17 mouse cellular contexts compared by ENCODE assay signal in the genomic region with DNA sequence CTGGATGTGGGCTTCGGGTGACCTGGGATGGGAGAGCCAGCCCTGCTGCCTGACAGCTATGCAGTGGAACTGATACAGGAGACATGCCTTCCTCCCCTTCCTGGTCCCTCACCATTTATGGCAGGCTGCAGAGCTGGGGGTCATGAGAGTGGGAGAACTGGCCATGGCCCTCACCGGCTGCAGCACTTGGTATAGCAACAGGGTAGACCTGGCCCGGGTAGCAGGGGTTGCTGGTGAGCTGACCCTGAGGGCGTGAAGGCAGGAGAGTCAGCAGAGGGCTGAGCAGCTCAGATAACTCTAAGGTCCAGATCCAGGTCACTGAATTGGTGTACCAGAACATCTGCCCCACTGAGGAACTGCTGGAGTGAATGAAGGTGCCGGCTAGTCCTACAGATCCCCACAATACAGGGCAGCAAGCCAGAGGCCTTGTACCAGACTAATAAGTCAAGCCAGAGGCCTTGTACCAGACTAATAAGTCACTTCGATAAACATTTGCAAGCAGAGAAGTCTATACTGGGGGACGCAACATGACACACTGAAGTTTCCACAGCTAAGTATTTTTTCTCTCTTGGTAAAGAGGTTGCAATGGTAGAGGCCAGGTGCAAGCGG.
DNase-seq lines count a peak whose midpoint lies in the region; ATAC-seq lines count a peak whose summit lies in the region.
"Had no signal": no experiment of that assay in that cellular context is flagged by ENCODE, and none has a peak within 500 bp of the region (broad histone marks: within the 10 kb centered on the region; RNA-seq: fewer than 3 reads in every experiment).

No protein-coding gene starts in this region.

- 75% methylated on average over 8 of the region's 8 CpGs for WGBS in heart, embryonic 10.5 days
- 77% methylated on average over 8 of the region's 8 CpGs for WGBS in liver, embryonic 13.5 days (ENCODE audit: insufficient replicate concordance)
- 85% methylated on average over 8 of the region's 8 CpGs for WGBS in liver, embryonic 11.5 days
- WGBS in embryonic facial prominence, embryonic 12.5 days: 67% methylated on average over 8 of the region's 8 CpGs

- intact Hi-C loops in left cerebral cortex, postnatal 14 days (cut with DNase I): no loop called here

- H3K4me1 ChIP-seq in heart, embryonic 10.5 days: peaks cover 10% of the 10 kb centered on the region
- H3K4me1 ChIP-seq in liver, embryonic 13.5 days (replicated peaks): peaks cover 27% of the 10 kb centered on the region
- H3K4me1 ChIP-seq in liver, embryonic 11.5 days (replicated peaks; ENCODE audit: control insufficient read depth, insufficient read depth, low read length): peaks cover 12% of the 10 kb centered on the region; the same call in 1 of the 2 replicates
- no peaks in the 10 kb centered on the region for H3K4me1 ChIP-seq in embryonic facial prominence, embryonic 12.5 days

- no peaks in the 10 kb centered on the region for H3K27me3 ChIP-seq in heart, embryonic 10.5 days (ENCODE audit: insufficient read depth, poor library complexity, severe bottlenecking)
- no peaks in the 10 kb centered on the region for H3K27me3 ChIP-seq in liver, embryonic 13.5 days
- H3K27me3 ChIP-seq in liver, embryonic 11.5 days (replicated peaks; ENCODE audit: control insufficient read depth, insufficient read depth, low read length): no peaks in the 10 kb centered on the region
- no peaks in the 10 kb centered on the region for H3K27me3 ChIP-seq in embryonic facial prominence, embryonic 12.5 days
- H3K27me3 ChIP-seq: heart, embryonic 12.5 days; liver, embryonic 12.5 days had no signal

- peak overlapping the region; percentile 47 for H3K27ac ChIP-seq in heart, embryonic 10.5 days
- no peak overlapping the region; the same call in 1 of the 2 replicates for H3K27ac ChIP-seq in liver, embryonic 13.5 days
- H3K27ac ChIP-seq in liver, embryonic 11.5 days (ENCODE audit: low read depth, low read length): no peak overlapping the region
- H3K27ac ChIP-seq in embryonic facial prominence, embryonic 12.5 days: no peak overlapping the region
- H3K27ac ChIP-seq: liver, embryonic 12.5 days had no signal

- H3K9me3 ChIP-seq in heart, embryonic 10.5 days: no peaks in the 10 kb centered on the region
- no peaks in the 10 kb centered on the region for H3K9me3 ChIP-seq in liver, embryonic 13.5 days (replicated peaks)
- no peaks in the 10 kb centered on the region for H3K9me3 ChIP-seq in liver, embryonic 11.5 days (ENCODE audit: control insufficient read depth, low read length)
- H3K9me3 ChIP-seq in embryonic facial prominence, embryonic 12.5 days: no peaks in the 10 kb centered on the region
- H3K9me3 ChIP-seq: heart, embryonic 12.5 days; liver, embryonic 12.5 days had no signal

- peak; percentile 19; the same call in 1 of the 2 replicates for ATAC-seq in liver, embryonic 13.5 days (ENCODE audit: low read depth)
- no peak for ATAC-seq in liver, embryonic 11.5 days (replicated peaks; ENCODE audit: low FRiP score)
- peak; percentile 41; the same call in 1 of the 2 replicates for ATAC-seq in embryonic facial prominence, embryonic 12.5 days (ENCODE audit: insufficient number of reproducible peaks, insufficient read depth, low FRiP score, low TSS enrichment)
- ATAC-seq in activated CD4-positive, CD25-positive, alpha-beta regulatory T cell, adult 4 months: no peak
- ATAC-seq: liver, embryonic 12.5 days had no signal

- no peaks in the 10 kb centered on the region for H3K36me3 ChIP-seq in heart, embryonic 10.5 days
- H3K36me3 ChIP-seq in liver, embryonic 13.5 days: no peaks in the 10 kb centered on the region
- H3K36me3 ChIP-seq in liver, embryonic 11.5 days (ENCODE audit: control insufficient read depth, insufficient read depth, low read length): no peaks in the 10 kb centered on the region
- H3K36me3 ChIP-seq in embryonic facial prominence, embryonic 12.5 days: no peaks in the 10 kb centered on the region
- H3K36me3 ChIP-seq: heart, embryonic 12.5 days; liver, embryonic 12.5 days had no signal

- H3K4me2 ChIP-seq in liver, embryonic 13.5 days: no peak overlapping the region
- H3K4me2 ChIP-seq in liver, embryonic 11.5 days: no peak overlapping the region
- H3K4me2 ChIP-seq in embryonic facial prominence, embryonic 12.5 days (replicated peaks): no peak overlapping the region
- H3K4me2 ChIP-seq: heart, embryonic 12.5 days; liver, embryonic 12.5 days had no signal

- DNase-seq in heart, embryonic 10.5 days (ENCODE audit: low spot score): no peak
- no peak for DNase-seq in heart, adult 8-10 months (ENCODE audit: low spot score)
- DNase-seq in liver, embryonic 13.5 days: no peak
- DNase-seq in liver, embryonic 11.5 days (ENCODE audit: low spot score): no peak
- peak; percentile 69 for DNase-seq in adrenal gland, postnatal 10 days
- no peak for DNase-seq in left cerebral cortex, postnatal 14 days (ENCODE audit: low spot score in 2 of 2)
- DNase-seq: cerebellum, adult 11-12 months; cerebellum, postnatal 36 days; gastrocnemius, postnatal 25 days; heart, postnatal 36 days; kidney, postnatal 36 days; midbrain, embryonic 14.5 days; thymus, postnatal 14 days had no signal

- no peak overlapping the region for H3K9ac ChIP-seq in liver, embryonic 13.5 days
- H3K9ac ChIP-seq in liver, embryonic 11.5 days (ENCODE audit: low read depth, low read length): no peak overlapping the region
- no peak overlapping the region for H3K9ac ChIP-seq in embryonic facial prominence, embryonic 12.5 days
- H3K9ac ChIP-seq: heart, embryonic 12.5 days; liver, embryonic 12.5 days had no signal

- no peak overlapping the region for H3K4me3 ChIP-seq in heart, embryonic 10.5 days
- no peak overlapping the region for H3K4me3 ChIP-seq in liver, embryonic 13.5 days (replicated peaks)
- H3K4me3 ChIP-seq in liver, embryonic 11.5 days (ENCODE audit: low read depth, low read length): no peak overlapping the region
- H3K4me3 ChIP-seq in embryonic facial prominence, embryonic 12.5 days: no peak overlapping the region
- H3K4me3 ChIP-seq: heart, embryonic 12.5 days; liver, embryonic 12.5 days had no signal

Comparison
In these comparisons a context has a peak if more than half of its experiments do, and no peak if none do; other contexts are left out.
1. ATAC-seq: peak in liver, embryonic 13.5 days (single experiment) and embryonic facial prominence, embryonic 12.5 days (single experiment); none in liver, embryonic 11.5 days (single experiment) and activated CD4-positive, CD25-positive, alpha-beta regulatory T cell, adult 4 months (single experiment).